Mouse (Mus musculus) midbrain, embryonic 15.5 days (tissue): ENCODE measurements around the gene Rcan1. TPM values are rescaled to one million over a fixed set of nuclear protein-coding genes. Genes with fewer than 3 reads are reported as not detected.
"Not testable (repeated sequence)": the region's sequence is repeated elsewhere in the genome, so short reads cannot be mapped to it uniquely, and the experiment has no call there.

Experiments used
- ATAC-seq: fragments of 200-750 bp; cut with Nextera tagmentation; replicated peaks from 2 replicates; pipeline ENCODE4 v1.8.0; 2017; ENCODE audit warnings: moderate TSS enrichment
- H3K27ac ChIP-seq: fragments of 300-500 bp; sonication (generic); 2 replicates; pipeline ENCODE4 v1.5.1; 2015; ENCODE audit warnings: mild to moderate bottlenecking, inconsistent platforms
- H3K27me3 ChIP-seq: fragments of 300-500 bp; sonication (generic); replicated peaks from 2 replicates; pipeline ENCODE4 v1.6.1; 2015; ENCODE audit warnings: inconsistent platforms
- H3K36me3 ChIP-seq: fragments of 300-500 bp; sonication (generic); replicated peaks from 2 replicates; pipeline ENCODE4 v1.6.1; 2015; ENCODE audit warnings: inconsistent platforms
- H3K4me1 ChIP-seq: fragments of 300-500 bp; sonication (generic); 2 replicates; pipeline ENCODE4 v1.6.1; 2015; ENCODE audit warnings: inconsistent platforms
- H3K4me2 ChIP-seq: fragments of 300-500 bp; sonication (generic); 2 replicates; pipeline ENCODE4 v1.6.1; 2015; ENCODE audit warnings: inconsistent platforms, mild to moderate bottlenecking, moderate library complexity
- H3K4me3 ChIP-seq: fragments of 300-500 bp; sonication (generic); 2 replicates; pipeline ENCODE4 v1.5.1; 2015; ENCODE audit warnings: mild to moderate bottlenecking, inconsistent platforms
- H3K9ac ChIP-seq: fragments of 300-500 bp; sonication (generic); 2 replicates; pipeline ENCODE4 v1.6.1; 2015; ENCODE audit warnings: mild to moderate bottlenecking, inconsistent platforms
- H3K9me3 ChIP-seq: fragments of 300-500 bp; sonication (generic); 2 replicates; pipeline ENCODE4 v1.6.1; 2016; ENCODE audit warnings: inconsistent platforms
- WGBS: fragments of 180-500 bp; shearing (Covaris S2); methylation state at CpG from one replicate; pipeline ENCODE4 v1.1.7; 2015; ENCODE audit warnings: mixed read lengths; 5-methylcytosine and 5-hydroxymethylcytosine counted together
- polyA plus RNA-seq: library from polyadenylated mRNA; unstranded; fragments of >200 nt; fragmentation: Nextera tagmentation; extraction: Ambion mirVana; gene quantifications from 2 replicates; pipeline ENCODE4 v1.2.1, GENCODE M21; 2015

The Rcan1 gene
- polyA plus RNA-seq, 1 experiment from 2014 or later: 82.1 TPM

GRCm38 (mm10) chr16:92426708-92427107 is 44.0 kb downstream of the Rcan1 start:
- H3K9me3 ChIP-seq: no peaks in the 10 kb centered on the region
- no peaks in the 10 kb centered on the region for H3K36me3 ChIP-seq
- H3K27me3 ChIP-seq: no peaks in the 10 kb centered on the region
- no peak overlapping the region for H3K4me2 ChIP-seq
- WGBS: 22% methylated on average over 6 of the region's 6 CpGs
- no peak overlapping the region for H3K27ac ChIP-seq
- peaks cover 12% of the 10 kb centered on the region; the same call in 1 of the 2 replicates for H3K4me1 ChIP-seq
- H3K4me3 ChIP-seq: no peak overlapping the region
- no peak overlapping the region for H3K9ac ChIP-seq
- no peak for ATAC-seq

GRCm38 (mm10) chr16:92425875-92426274 is 44.8 kb downstream of the Rcan1 start:
- 54% methylated on average over 11 of the region's 11 CpGs for WGBS
- H3K27ac ChIP-seq: no peak overlapping the region
- H3K9me3 ChIP-seq: no peaks in the 10 kb centered on the region
- H3K36me3 ChIP-seq: no peaks in the 10 kb centered on the region
- peaks cover 16% of the 10 kb centered on the region; the same call in 1 of the 2 replicates for H3K4me1 ChIP-seq
- no peak overlapping the region for H3K4me2 ChIP-seq
- no peak overlapping the region for H3K4me3 ChIP-seq
- no peak overlapping the region for H3K9ac ChIP-seq
- no peak for ATAC-seq
- no peaks in the 10 kb centered on the region for H3K27me3 ChIP-seq

DNA sequence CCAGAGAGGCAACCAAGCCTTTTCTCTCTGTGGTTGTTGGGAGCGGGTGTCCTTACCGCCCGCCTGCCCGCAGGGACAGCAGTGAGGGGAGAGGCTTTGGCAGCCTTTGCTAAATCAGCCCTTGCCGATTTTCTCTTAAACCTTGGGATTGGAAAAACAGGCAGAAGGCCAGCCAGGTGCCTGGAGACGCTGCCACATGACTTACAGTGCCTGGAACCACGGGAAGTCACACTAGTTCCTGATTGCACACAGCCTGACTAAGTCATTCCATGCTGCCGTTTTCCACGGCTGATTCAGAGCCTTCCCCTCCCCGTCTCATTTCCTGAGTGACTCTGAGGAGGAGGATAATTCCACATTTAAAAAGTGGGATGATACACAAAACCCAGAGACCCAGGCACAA is 47.3 kb downstream of the Rcan1 start:
- peaks cover 15% of the 10 kb centered on the region; the same call in 1 of the 2 replicates for H3K4me1 ChIP-seq
- no peak for ATAC-seq
- H3K27me3 ChIP-seq: no peaks in the 10 kb centered on the region
- H3K27ac ChIP-seq: no peak overlapping the region
- H3K9ac ChIP-seq: no peak overlapping the region
- H3K4me2 ChIP-seq: no peak overlapping the region
- WGBS: 61% methylated on average over 10 of the region's 10 CpGs
- no peak overlapping the region for H3K4me3 ChIP-seq
- no peaks in the 10 kb centered on the region for H3K36me3 ChIP-seq
- H3K9me3 ChIP-seq: no peaks in the 10 kb centered on the region

DNA sequence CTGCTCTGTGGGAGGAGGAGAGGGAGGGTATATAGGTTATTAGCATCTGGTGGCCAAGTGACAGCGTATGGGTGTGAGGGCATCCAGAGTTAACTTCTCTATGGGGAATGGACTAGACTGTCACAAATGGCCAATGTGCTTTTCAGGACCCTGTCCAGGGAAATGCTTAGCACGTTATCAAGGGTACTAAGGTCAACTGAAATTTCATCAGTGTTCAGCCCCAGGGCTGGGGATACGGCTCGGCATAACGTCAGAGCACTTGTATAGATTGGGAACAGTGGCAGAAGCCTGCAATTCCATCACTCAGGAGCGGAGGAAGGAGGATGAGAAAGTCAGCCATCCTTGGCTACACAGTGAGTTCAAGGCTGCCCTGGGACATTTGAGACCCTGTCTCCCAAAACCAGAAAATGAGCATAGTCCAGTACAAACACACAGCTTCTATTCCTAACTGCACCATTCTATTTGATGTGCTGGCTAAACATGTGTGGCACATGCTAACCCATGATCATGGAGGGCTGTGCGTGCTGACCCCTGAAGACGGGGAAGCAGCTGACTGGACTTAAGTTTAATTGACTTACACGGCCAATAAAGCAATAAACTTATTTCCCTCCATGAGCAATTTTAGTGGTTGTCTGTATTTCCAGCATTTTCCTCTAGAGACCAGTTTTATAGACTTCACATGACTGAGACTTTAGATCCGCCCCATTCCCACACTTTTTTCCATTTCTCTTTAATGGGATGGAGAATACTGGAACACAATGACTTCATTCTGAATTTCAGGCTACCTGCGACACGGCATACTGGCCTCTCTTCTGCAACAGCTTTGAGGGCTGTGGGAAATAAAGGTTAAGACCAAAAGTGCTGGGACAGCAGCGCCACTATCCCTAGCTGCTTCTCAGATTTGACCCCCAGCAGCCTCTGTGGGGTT is 48.0 kb downstream of the Rcan1 start:
- no peaks in the 10 kb centered on the region for H3K36me3 ChIP-seq
- 86% methylated on average over 13 of the region's 13 CpGs for WGBS

GRCm38 (mm10) chr16:92421147-92421934 is 49.3 kb downstream of the Rcan1 start:
- H3K9me3 ChIP-seq: no peaks in the 10 kb centered on the region
- H3K4me3 ChIP-seq: no peak overlapping the region
- peaks cover 9% of the 10 kb centered on the region; the same call in 1 of the 2 replicates for H3K4me1 ChIP-seq
- no peak overlapping the region for H3K27ac ChIP-seq
- no peak overlapping the region for H3K9ac ChIP-seq
- H3K4me2 ChIP-seq: no peak overlapping the region
- no peaks in the 10 kb centered on the region for H3K27me3 ChIP-seq
- no peak for ATAC-seq
- H3K36me3 ChIP-seq: no peaks in the 10 kb centered on the region
- 65% methylated on average over 13 of the region's 13 CpGs for WGBS

More for the DNA sequence above, 48.0 kb downstream of the Rcan1 start:
- Histone ChIP-seq H3K27ac (no peak overlapping the region), H3K27me3 (no peaks in the 10 kb centered on the region), H3K9ac (no peak overlapping the region), H3K4me3 (no peak overlapping the region), H3K4me2 (no peak overlapping the region), H3K4me1 (peaks cover 10% of the 10 kb centered on the region; the same call in 1 of the 2 replicates), H3K9me3 (no peaks in the 10 kb centered on the region)
- ATAC-seq: no peak

- no peak overlapping the region for H3K27ac ChIP-seq
- no peak overlapping the region for H3K4me2 ChIP-seq
- no peaks in the 10 kb centered on the region for H3K9me3 ChIP-seq
- no peaks in the 10 kb centered on the region for H3K27me3 ChIP-seq
- no peak overlapping the region for H3K9ac ChIP-seq
- ATAC-seq: no peak
- H3K4me1 ChIP-seq: 0 out of 2 replicates have a peak, but pooled peaks cover 4% of the 10 kb centered on the region
- H3K4me3 ChIP-seq: no peak overlapping the region
- H3K36me3 ChIP-seq: no peaks in the 10 kb centered on the region
- WGBS: 96% methylated on average over 5 of the region's 5 CpGs
Observed at GRCm38 (mm10) chr16:92420641-92421040, 50.0 kb downstream of the Rcan1 start.

DNA sequence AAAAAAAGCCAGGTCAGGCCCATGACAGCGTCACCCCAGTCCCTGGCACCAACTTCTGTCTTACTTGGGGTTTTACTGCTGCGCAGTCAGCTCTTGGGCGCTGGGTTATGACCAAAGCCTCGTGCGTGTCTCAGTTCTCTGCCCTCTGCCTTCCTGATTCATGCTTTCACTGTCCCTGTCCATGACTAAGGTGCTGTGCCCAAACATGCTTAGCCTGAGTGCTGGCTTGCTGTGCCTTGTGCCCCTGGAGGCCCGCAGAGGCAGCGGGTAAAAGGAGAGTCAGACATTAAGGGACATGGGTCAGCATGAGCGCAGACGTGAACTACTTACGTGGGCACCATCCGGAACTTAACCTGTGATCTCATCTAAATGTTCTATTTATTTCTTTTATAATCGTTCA is 51.6 kb downstream of the Rcan1 start:
- H3K4me2 ChIP-seq: no peak overlapping the region
- no peak overlapping the region for H3K9ac ChIP-seq
- no peak for ATAC-seq
- WGBS: 94% methylated on average over 12 of the region's 12 CpGs
- H3K4me1 ChIP-seq: 0 out of 2 replicates have a peak, but pooled peaks cover 4% of the 10 kb centered on the region
- H3K27me3 ChIP-seq: no peaks in the 10 kb centered on the region
- H3K36me3 ChIP-seq: no peaks in the 10 kb centered on the region
- no peak overlapping the region for H3K4me3 ChIP-seq
- H3K9me3 ChIP-seq: no peaks in the 10 kb centered on the region
- H3K27ac ChIP-seq: no peak overlapping the region

GRCm38 (mm10) chr16:92417267-92417666 is 53.4 kb downstream of the Rcan1 start:
- H3K9me3 ChIP-seq: no peaks in the 10 kb centered on the region
- no peaks in the 10 kb centered on the region for H3K36me3 ChIP-seq
- 95% methylated on average over 2 of the region's 2 CpGs for WGBS
- H3K4me1 ChIP-seq: peaks cover 11% of the 10 kb centered on the region
- H3K4me2 ChIP-seq: no peak overlapping the region
- H3K27me3 ChIP-seq: no peaks in the 10 kb centered on the region
- no peak for ATAC-seq
- no peak overlapping the region for H3K27ac ChIP-seq
- no peak overlapping the region for H3K4me3 ChIP-seq
- no peak overlapping the region for H3K9ac ChIP-seq

DNA sequence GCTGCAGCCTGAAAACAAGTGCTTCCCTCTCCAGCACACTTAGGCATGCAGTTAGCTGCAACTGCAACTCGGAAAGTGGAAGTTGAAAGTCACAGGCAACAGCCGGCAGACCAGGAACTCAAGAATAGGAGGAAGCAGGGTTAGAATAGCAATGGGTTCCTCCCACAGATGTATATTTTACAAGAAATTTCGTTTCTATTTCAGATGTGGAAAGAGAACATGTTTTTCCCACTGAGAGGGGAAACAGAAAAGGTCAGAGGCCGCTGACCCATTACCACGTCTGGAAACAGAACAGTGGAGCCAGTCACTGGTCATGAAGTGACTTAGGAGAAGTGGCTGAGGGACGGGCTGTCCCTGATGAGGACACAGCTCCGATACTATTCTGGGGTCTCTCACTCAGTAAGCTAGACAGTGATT is 55.0 kb downstream of the Rcan1 start:
- H3K27me3 ChIP-seq: no peaks in the 10 kb centered on the region
- no peaks in the 10 kb centered on the region for H3K9me3 ChIP-seq
- H3K9ac ChIP-seq: no peak overlapping the region
- no peak overlapping the region for H3K27ac ChIP-seq
- no peak overlapping the region for H3K4me3 ChIP-seq
- no peaks in the 10 kb centered on the region for H3K36me3 ChIP-seq
- H3K4me1 ChIP-seq: peaks cover 11% of the 10 kb centered on the region
- ATAC-seq: no peak
- WGBS: 49% methylated on average over 7 of the region's 7 CpGs
- no peak overlapping the region for H3K4me2 ChIP-seq

DNA sequence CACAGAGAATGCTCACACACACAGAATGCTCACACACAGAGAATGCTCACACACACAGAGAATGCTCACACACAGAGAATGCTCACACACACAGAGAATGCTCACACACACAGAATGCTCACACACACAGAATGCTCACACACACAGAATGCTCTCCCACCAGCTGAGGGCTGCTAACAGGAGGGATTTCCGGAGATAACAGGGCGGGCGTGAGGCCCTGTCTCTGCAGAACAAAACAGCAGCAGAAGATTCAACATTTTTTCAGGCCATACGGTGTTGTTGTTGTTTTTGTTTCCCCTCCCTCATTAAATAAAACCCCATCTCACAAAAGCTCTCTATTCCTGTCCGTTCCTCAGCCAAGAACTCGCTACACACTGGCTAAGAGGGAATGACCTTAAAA is 55.6 kb downstream of the Rcan1 start:
- WGBS: 53% methylated on average over 6 of the region's 6 CpGs

DNA sequence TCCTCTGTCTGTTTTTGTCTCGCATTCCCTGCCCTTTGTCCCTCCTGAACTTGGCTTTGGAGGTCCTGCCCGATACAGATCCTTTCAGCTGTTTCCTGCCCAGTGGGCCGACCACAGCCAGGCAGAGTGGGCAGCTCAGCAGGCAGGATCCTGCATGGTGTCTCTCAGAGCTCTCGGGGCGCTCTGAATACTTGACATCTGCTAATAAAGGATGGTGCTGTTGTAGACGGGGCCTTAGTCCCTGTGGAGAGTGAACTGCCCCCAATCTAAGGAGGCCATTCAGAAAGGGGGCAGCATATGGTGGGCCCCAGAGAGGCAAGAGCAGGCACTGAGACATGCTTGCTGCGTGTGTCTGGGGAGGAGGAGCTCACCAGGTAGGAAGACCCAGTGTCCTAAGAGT is 57.8 kb downstream of the Rcan1 start:
- Histone ChIP-seq H3K27me3 (no peaks in the 10 kb centered on the region), H3K9ac (no peak overlapping the region), H3K4me1 (peaks cover 11% of the 10 kb centered on the region), H3K4me2 (no peak overlapping the region), H3K27ac (no peak overlapping the region), H3K4me3 (no peak overlapping the region), H3K36me3 (no peaks in the 10 kb centered on the region), H3K9me3 (no peaks in the 10 kb centered on the region)
- 17% methylated on average over 7 of the region's 7 CpGs for WGBS
- ATAC-seq: no peak

More for the DNA sequence above, 55.6 kb downstream of the Rcan1 start:
- H3K4me3 ChIP-seq, H3K27me3 ChIP-seq, H3K36me3 ChIP-seq, ATAC-seq, H3K27ac ChIP-seq, H3K9me3 ChIP-seq, H3K9ac ChIP-seq, H3K4me2 ChIP-seq: not testable (repeated sequence)
- peaks cover 11% of the 10 kb centered on the region for H3K4me1 ChIP-seq

DNA sequence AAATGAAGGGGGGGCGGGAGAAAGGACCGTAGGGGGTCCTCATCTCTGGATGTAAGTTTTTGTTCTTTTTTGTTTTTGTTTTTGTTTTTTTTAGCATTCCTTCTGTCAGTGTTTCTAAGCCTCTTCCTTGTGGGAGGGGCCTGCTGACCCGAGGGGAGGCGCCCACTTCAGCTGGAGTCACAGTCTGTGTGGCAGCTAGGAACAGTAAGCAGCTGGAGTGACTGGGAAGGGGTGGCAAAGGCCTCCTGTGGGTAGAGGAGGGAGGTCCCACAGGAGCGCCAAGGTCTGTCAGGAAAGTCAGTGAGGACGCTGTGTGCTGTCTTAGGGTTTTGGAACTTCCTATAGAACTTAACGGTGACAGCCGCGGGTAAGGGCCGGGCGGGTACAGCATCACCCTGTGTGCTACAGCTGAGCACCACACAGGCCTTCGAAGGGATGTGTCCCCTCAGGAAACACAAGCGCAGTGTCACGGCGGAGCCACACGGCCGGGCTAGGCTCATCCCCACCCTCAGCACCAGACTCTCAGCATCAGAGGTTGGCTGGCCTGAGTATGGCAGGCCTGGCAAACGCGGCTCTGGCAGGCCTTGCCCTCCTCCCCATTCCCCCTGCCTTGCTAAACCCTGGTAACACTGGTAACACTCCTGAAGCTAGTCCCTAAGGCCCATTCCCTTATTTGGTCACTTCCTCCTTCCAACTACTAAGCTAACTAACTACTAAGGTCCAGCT is 58.5 kb downstream of the Rcan1 start:
- ATAC-seq: peak; percentile 50; the same call in 1 of the 2 replicates
- Histone ChIP-seq H3K4me1 (peaks cover 11% of the 10 kb centered on the region), H3K27me3 (no peaks in the 10 kb centered on the region), H3K9me3 (no peaks in the 10 kb centered on the region), H3K36me3 (no peaks in the 10 kb centered on the region), H3K4me2 (no peak overlapping the region), H3K27ac (no peak overlapping the region), H3K4me3 (no peak overlapping the region), H3K9ac (no peak overlapping the region)
- 81% methylated on average over 19 of the region's 19 CpGs for WGBS
